Mouse (Mus musculus) ovary, postnatal 10 days (tissue): Measurements from ENCODE around the gene Vezt.

ENCODE experiments used
- DNase-seq: peaks from one replicate; pipeline ENCODE4 v3.0.0; 2022; ENCODE audit warnings: low spot score

The Vezt gene

DNA sequence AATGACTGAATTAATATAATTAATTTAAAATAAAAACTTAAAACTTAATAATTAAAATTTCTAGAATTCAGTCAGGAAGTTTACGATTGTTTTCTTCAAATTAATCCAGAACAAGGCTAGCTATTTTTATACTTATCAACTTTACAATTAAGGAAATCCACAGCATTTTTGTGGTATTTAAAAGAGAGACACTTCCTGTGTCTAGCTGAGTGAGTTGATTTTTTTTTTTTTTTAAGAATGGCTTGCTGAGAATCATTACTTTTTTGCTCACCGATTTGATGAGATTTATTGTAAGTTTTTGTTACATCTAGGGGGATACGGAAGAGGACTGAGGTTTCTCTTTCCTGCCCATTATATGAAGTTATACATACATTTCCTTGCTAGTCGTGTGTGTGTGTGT, 2.0 kb upstream of the Vezt start:
- DNase-seq = no peak

DNA sequence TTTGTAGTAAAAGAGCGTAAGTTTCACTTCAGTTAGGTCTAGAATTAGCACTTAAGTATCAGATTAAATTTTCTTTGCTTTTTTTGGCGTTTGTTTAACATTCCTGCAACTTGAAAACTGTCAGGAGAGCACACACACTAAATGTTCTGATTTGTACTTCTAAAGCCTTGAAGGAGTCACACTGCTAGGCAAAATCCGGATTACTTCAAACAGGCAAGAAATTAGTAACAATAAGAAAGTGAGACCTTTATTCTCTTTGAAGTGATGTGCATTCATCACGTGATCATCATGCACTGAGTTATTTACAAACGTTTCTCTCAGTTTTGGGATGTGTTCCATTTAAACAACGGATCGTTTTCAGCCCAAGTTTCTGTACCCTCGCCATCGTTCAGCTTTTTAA, 1.6 kb upstream of the Vezt start:
- DNase-seq = no peak

DNA sequence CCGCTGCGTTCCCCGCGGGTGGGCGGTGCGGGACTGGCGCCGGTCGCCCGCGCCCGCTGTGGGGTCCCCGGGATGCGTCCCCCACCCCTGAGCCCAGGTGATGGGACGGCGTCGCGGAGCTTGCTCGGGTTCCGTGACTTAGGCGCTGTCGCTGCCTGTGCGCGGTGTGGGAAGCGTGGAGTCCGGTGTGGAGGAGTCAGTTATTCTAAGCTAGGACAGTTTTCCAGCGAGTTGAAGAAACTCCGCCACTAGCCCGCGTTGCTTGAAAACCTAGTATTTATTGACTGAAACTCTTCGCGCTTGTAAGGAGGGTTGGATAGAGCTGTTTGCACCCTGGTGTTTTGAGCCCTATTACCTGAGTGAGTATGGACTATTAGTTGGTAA, 750 bp upstream of the Vezt start:
- DNase-seq = no peak

DNA sequence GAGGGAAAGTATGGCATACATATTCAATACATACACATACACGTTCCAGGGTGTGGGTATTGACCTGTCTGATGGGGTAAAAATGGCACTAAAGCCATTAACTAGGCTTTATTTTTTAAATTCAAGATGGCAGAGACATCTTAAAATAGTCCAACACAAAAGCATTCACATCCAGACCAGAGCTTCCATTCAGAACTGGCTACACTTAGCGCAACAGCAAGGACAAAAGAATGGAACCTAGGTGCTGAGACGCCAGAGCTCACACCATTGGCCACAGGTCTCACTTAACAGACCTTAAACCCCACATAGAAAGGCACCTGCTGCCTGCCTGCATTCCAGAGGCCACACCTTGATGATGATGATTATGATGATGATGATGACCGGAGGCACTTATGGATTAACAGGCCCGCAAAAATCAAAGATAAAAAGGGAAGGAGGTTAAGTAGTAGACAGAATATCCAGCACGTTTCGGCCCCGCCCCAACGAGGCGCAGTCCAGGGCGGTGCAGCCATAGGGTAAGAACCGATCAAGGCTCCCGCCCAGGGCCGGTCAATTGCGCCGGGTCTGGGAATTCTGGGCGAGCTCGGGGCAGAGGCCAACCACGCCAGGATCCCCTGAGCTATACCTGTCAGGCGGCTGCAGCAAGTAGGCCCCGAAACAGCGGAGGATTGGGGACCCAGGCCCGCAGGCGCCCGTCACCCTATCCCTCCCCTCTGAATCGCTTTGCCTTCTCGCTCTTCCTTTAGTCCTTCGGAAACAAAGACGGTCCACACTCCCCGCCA, 550 bp downstream of the Vezt start:
- no peak for DNase-seq

DNA sequence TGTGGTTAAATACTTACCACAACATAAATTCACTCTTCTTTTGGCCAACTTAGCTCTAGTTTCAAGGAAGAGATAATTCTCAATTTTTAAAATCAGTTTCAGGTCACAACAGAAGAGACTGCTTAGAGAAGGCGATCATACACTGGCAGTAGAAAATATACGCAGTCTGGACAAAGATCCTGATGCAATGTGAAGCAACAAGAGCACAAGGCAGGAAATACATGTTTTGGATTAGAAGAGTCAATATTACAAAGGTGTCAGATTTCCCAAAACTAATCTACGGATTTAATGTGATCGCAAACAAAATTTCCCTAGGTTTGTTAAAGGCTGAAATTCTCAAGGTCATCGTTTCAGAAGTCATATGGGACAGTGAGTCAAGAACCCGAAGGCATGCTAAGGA, 4.5 kb downstream of the Vezt start:
- DNase-seq = no peak

DNA sequence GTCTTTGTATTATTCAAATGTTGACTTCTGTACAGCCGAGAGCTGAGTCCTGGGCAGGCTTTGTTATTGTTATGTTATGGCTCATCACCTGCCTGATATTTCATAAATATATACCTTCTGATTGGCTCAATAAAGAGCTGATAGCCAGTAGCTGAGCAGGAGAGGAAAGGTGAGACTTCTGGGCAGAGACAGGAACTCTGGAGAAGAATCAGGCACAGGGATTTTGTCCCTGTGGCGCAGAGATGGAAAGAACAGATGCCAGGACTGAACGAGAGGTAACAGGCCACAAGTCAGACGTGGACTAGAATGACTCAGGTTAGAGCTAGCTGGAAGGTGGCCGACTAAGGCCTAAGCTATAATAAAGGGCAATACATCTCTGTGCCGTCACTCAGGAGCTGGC, 7.1 kb downstream of the Vezt start:
- no peak for DNase-seq

DNA sequence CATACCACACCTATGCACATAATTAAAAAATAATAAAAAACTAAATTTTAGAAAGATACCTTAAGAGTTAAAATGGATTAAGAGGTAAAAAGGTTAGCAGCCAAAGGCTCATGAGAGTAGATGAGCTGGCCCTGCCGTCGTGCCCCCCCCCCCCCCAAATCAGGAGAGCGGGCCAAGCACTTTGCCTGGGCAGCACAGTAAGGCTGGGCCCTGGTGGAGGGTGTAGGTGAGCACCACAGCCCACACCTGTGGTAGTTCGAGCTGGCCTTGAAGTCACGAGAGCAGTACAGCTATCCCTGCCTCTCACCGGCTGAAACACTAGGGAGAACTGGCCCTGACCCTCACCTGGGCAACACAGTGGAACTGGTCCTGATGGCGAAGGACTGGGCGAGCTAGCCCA, 10.5 kb downstream of the Vezt start:
- no peak for DNase-seq

DNA sequence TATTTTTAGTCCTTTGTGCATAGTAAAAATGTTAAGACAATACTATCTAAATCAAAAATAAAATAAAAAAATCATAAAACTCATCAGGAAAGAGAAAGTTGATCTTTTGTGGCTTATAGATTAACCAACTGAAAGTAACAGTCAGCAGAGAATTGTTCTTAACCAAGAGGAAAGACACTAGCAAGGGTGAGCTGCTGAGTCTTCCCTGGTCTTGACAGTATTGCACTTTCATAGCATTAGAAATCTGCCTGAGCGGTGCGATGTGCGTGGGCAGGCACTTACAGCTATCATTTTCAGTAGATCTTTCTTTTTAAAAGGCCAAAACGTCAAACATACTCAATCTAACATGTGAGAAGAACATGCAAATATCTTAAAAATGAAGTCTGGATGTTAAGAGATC, 14.6 kb downstream of the Vezt start:
- no peak for DNase-seq

DNA sequence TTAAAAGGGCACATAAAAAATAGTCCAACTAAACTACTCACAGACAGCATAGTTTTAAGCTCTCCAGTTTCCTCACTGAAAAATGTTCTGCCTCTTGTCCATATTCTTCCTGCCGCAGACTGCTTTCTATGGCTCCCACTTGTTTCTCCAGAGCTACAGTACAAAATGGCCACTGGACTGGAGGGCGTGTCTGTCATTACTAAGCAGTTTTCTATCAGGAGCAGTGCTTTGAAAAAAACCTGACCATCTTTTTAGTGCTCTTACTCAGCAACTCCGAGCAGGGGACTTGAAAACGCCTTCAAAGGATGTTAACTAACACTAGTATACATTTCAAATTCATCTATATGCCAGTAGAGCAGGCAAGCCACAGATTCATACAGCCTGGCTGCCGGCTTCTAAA, 15.0 kb downstream of the Vezt start:
- no peak for DNase-seq

DNA sequence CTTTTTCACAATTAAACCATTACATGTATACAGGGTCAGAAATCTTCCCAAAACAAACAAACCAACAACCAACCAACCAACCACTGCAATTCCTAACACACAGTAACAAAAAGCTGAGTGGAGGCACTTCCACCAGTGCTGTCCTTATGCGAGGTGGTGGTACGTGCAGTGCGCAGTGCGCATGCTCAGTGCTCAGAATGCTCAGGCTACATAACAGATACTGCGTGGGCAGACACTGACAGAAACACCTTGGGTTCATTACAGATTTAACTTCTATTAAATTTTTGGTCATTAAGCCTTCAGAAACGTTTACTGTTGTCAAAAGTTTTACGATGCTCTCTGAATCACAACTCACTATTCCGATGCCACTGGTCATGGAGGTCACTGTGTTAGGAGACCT, 18.2 kb downstream of the Vezt start:
- no peak for DNase-seq

DNA sequence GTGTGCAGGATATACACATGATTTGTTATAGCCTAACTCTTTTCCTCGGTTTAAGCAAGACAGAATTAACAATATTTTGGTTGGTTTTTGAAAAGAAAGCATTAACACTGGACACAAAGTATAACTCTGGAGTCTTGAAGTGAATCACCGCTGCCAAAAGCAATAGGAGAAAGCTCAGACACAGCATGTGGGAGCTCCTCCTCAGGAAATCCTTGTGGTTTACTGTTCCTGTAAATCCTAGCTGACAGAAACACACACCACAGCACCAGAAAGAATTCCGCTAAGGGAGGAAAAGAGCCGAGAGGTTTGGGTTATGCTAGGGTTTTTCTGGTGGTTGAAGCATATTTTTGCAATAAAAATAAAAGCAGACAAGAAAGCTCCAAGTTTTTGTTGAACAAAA, 21.4 kb downstream of the Vezt start:
- no peak for DNase-seq

DNA sequence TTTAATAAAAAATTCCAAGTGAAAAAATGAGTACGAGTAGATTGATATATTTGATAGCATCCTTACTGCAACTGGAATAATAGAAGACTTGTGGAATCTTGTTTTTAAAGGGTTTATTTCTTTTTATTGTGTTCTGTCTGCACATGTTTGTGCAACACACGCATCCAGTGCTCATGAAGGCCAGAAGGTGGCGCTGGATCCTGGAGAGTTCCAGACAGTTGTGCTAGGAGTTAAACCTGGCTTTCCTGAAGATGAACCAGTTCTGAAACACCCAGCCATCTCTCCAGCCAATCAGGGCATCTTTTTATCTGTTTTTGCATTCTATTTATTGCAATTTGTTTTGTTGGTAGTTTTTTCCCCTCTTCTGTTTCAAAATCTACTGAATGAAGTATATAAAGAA, 22.4 kb downstream of the Vezt start:
- peak; percentile 3 for DNase-seq

DNA sequence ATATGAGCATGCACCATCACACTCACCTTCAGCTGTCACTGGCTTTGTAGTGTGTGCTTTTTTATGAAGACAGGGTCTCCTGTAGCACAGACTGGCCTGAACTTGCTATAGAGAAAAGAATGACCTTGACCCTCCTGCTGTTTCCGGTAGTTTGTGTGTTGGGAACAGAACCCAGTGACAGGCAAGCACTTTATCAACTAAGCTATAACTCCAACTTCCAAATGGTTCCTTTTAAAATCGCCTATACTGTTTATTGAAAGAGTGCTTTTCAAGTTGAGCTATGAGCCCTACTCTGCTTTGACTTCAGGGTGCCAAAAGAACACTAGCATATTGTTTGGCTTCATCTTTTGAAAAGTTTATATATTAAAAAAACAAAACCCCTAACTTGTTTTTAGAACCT, 24.6 kb downstream of the Vezt start:
- no peak for DNase-seq

DNA sequence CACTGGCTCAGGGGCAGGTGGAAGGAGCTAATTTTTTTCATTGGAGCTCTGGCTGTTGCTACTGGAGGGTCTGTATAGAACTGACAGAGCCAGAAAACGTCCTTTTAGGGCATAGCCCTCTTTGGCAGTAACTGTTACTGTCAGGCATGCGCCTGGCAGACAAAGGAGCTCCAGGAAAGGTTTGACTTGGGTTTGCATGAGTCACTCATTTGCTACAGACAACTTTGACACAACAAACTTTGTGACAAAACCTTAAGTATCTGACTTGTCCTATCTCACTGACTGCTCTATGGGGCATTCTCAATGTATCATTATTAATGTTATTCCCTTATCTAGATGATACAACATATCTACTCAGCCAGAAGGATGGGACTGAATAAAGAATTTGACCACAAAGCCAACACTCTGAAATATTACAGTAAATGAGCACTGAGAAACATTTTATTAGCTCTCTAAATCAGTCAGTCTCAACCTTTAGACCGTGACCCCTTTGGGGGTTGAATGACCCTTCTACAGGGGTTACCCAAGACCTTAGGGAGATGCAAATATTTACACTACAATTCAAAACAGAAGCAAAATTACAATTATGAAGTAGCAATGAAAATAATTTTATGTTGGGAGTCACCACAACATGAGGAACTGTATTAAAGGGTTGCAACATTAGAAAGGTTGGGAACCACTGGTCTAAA, 25.5 kb downstream of the Vezt start:
- no peak for DNase-seq

DNA sequence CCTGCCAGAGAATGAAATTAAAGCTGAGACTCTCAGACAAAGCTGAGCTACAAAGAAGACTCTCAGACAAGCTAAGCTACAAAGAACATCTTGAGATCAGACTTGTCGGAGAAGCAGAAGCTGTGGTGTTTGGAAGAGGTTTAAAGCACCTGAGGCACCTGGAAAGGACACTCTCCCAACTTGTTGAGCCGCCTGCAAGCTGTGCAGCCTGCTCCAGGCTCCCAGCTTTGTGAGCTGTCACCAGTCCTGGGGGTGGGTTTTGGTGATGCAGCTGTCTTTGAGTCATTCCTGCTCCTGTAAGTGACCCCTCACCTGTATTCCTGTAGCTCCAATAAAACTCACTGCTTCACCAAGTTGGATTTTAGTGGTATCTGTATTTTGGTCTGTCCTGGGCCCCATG, 27.3 kb downstream of the Vezt start:
- DNase-seq = no peak

DNA sequence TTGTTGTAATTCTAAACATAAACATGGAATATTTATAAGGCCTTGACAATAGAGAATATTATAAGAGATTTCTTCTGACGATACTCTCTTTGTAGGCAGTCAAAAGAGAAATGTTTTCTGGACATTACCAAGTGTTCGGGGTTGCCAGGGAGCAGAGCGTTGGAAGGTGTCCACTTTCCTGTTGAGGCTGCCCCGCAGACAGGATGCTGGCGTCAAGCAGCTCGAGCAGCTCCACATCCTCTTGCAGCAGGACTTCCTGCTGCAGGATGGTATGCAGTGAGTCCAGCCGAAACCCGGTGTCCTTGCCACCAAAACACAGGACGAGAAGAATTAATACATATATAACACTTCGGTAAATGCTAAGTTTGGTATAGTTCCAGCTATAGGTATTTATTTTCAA, 35.4 kb downstream of the Vezt start:
- DNase-seq = no peak

DNA sequence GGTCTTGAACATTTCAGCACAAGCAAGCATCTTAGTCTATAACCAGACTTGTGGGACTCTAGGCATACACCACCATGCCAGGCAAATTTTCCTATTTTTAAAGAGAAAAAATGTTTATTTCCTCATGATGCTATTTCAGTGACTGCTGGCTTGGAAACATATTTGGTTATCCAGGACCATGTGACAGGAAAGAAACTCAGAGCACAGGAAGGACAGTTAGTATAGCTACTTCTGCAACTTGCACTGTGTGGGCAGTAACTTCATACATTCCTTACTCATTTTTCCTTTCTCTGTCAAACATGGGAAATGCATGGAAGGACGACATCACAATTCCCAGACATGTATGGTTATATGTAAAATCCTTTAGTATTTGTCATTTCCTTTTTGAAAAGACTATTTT, 36.3 kb downstream of the Vezt start:
- DNase-seq = no peak

DNA sequence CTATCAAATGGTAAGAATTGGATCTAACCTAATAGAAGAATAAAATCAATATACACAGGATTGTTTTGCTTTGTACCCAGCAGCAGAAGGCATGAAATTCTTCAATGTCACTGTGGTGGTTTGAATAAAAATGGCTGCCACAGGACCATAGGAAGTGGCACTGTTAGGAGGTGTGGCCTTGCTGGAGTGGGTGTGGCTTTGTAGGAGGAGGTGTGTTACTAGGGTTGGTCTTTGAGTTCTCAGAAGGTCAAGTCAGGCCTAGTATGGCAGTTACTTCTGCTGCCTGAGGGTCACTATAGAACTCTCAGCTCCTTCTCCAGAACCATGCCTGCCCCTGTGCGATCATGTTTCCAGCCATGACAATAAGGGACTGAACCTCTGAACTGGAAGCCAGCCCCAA, 40.5 kb downstream of the Vezt start:
- DNase-seq = no peak

DNA sequence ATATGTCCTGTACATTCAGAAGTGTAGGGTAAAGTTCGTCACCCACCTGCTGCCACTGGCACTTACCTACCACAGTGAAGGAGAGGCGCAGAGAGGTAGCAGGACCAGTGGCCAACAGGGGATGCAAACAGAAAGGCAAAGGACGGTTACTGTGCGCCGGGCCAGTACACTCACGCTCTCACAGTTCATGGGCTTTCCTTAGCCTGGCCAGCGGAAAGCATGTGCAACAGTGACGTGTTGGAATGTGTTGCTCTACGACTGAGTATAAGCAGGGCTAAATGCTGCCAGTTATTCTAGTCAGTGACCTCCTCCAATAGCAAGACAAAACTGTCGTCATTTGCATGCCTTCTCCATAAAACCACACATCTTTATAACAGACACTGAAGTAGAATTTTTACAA, 41.5 kb downstream of the Vezt start:
- DNase-seq = no peak

DNA sequence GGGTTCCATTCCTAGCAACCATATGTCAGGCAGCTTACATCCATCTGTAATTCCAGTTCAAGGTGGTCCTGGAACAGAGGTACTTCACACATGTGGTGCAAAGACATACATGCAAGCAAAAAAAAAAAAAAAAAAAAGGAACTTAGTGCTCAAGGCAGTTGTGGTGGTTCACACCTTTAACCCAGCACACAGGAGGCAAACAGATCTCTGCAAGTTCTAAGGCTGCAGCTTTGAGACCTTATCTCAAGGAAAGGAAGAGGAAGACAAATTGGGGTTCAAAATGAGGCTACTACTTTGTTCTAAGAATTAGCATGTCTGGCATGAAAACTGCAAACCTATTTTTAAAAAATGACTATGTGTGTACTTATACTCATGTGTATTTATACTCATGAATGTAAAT, 50.3 kb downstream of the Vezt start:
- no peak for DNase-seq

DNA sequence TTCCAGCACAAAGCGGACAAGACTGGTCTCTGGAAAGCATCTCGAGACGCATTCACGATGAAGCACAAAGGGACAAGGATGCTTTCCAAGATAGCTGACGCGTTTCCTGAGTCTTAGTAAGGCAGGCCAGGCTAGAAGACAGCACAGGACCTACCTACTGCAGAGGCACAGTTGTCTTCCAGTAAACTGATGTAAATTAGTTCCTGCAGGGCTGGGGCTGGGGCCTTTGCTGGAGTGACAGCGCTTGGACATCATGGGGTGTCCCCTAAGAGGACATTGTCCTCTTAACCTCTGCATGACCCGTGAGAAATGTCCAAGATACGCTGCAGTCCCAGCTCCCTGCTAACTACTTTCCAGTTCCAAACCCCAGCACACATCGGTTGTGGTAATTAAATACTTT, 66.3 kb downstream of the Vezt start:
- no peak for DNase-seq

DNA sequence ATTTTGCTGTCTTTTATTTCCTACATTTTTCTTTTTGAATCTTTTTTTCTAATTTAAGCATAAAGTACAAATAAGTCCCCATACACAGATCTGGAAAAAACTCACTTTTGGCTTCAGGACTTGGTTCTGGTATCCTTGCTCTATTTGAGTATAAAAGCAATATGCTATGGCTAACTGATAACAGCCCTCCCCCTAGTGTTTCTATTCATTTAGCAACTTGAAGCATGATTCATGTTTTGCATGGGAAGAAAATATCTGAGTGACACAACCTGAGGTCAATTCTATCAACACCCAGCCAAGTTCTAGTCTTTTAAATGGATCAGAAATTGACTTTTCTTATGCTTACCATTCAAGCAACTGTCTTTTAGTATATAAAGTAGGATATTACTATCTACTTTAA, 68.1 kb downstream of the Vezt start:
- DNase-seq = no peak

DNA sequence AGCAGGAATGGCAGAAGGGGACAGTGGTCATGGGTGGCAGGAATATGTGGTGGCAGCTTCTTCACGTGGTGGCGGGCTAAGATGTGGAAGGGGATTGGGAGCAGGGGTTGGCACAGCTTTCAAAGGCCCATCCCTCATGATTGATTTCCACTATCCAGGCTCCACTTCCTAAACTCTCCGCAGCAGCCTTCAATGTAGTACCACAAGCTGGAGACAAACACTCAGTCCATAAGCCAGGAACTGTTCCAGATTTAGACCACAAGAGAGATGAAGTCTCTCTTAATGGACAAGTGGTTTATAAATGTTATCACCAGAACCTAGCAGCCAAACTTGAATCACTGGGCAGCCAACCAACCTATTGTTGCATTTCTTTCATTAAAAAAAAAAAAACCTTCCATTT, 81.6 kb downstream of the Vezt start:
- DNase-seq = no peak

DNA sequence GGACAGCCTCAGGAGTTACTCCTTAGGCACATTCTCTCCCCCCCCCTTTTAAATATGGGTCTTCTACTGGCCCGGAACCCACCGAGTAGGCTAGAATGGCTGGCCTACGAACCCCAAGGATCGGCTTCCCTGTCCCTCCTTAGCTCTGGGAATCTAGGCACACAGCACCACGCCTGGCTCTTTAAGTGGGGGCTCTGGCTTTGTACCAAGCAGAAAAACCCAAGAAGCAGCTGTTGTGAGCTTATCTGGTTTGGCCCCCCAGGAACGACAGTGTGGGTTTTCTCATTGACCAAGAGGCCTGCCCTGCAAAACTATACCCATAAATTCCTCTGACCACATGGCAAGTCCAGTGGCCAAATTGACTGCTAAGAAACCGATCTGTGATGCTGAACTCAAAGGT, 82.1 kb downstream of the Vezt start:
- DNase-seq = no peak
